Mouse (Mus musculus) 416B (cell line): ENCODE data around the gene Ltbp3.

Experiments used
- DNase-seq: peaks from one replicate; pipeline ENCODE4 v3.0.0; 2011; ENCODE audit warnings: low read depth

Gene Ltbp3

DNA sequence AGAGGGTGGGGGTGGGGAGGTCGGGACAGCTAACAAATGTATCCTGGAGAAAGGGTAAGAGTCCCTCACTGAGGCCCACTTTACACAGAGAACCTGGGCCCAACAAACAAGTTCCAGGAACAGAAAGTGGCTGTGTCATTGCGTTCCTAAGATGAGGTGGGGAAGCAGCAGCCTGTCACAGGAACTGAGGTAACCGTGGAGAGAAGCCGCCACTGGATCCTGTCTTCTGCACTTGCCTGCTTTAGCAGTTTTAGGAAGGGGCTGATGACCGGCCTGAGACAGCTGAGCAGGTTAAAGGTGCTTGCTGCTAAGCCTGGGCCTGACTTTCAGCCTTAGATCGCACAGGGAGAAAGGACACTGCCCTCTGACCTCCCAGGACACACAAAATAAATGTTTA lies 66.1 kb downstream of the Ltbp3 start:
- DNase-seq, result peak; percentile 69

DNA sequence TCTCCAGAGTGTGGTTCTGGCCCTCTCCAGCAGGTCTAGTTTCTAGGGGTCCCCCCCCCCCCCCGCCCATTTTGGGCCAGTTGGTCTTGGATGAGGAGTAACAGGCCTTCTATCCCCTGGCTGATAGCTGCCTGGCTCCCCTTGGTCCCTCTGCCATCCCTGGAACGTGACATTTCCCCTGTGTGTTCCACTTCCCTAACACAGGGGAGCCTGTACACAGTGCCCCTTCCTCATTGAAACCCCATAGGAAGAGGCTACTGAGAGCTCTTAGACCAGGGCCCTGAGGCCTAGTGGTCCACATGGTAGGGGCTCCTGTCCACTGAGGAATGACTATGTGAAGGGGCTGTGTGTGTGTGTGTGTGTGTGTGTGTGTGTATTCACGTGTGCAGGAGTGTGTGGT lies 67.0 kb downstream of the Ltbp3 start:
- no peak for DNase-seq
